Mouse (Mus musculus) gastrocnemius, adult 18-20 months (tissue): ENCODE data around the gene Tbx2. TPM values are rescaled to one million over a fixed set of nuclear protein-coding genes. Genes with fewer than 3 reads are reported as not detected.

Source experiments
- DNase-seq: peaks from one replicate; pipeline ENCODE4 v3.0.0; 2021; ENCODE audit warnings: low spot score
- total RNA-seq, 2 experiments: library from RNA; stranded (reverse); gene quantifications; 2 replicates each; pipeline ENCODE4 v1.2.3; 2021

The Tbx2 gene
- total RNA-seq, 2 experiments from 2014 or later, result 1.3 to 1.7 TPM

GRCm38 (mm10) chr11:85887801-85888450 lies 55.6 kb downstream of the Tbx2 start:
- no peak for DNase-seq

- no peak for DNase-seq
These were observed 56.2 kb downstream of the Tbx2 start for GRCm38 (mm10) chr11:85888451-85888961.

GRCm38 (mm10) chr11:85889056-85889729 lies 56.8 kb downstream of the Tbx2 start:
- DNase-seq, result no peak

- no peak for DNase-seq
These were observed 57.6 kb downstream of the Tbx2 start for GRCm38 (mm10) chr11:85889730-85890562.

- DNase-seq, result no peak
These were observed 58.2 kb downstream of the Tbx2 start for GRCm38 (mm10) chr11:85890563-85890845.

GRCm38 (mm10) chr11:85891010-85891691 lies 58.8 kb downstream of the Tbx2 start:
- no peak for DNase-seq

Other genes with a start within 250 kb of the Tbx2 start
- not detected for gene Gm11444, start 17.8 kb downstream of the Tbx2 start, total RNA-seq
- 1 to 10 TPM; 1.3 to 1.4 TPM for gene Tbx4, start 53.9 kb downstream of the Tbx2 start, total RNA-seq